In the genomic region with DNA sequence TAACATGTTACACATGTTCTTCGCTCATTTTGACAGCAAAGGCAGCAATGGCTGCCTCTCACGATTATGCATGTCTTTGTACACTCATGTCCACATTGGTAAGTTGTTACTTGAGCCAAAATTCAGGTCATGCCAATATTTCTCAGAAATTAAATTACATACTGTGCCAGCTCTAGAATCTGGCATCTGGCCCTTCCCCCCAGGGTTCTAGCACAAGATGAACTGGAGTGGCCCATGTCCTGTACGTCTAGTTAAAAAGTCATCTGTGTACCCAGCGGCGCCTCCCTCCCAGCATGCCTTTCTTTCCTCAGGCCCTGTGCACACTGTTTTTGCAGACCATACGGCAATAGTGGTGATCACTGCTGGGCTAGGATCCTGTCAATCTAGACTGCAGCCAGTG, we compare ENCODE assay signal across 22 mouse cellular contexts. TPM values are rescaled to one million over a fixed set of nuclear protein-coding genes. Genes with fewer than 3 reads are reported as not detected.
DNase-seq lines count a peak whose midpoint lies in the region; TF ChIP-seq lines count a peak whose summit lies in the region.
"Had no signal": no experiment of that assay in that cellular context is flagged by ENCODE, and none has a peak within 500 bp of the region (broad histone marks: within the 10 kb centered on the region; RNA-seq: fewer than 3 reads in every experiment).

No protein-coding gene starts in this region.

- no peak overlapping the region for H3K27ac ChIP-seq in cerebellum, adult 2 months (ENCODE audit: insufficient read depth, low read length)

- no peaks in the 10 kb centered on the region for H3K27me3 ChIP-seq in cerebellum, adult 2 months (ENCODE audit: control insufficient read depth, insufficient read depth, low read length)
- H3K27me3 ChIP-seq: CH12.LX, Patski had no signal

- H3K4me3 ChIP-seq in cerebellum, adult 2 months (replicated peaks; ENCODE audit: insufficient read depth, low read depth, low read length) = no peak overlapping the region

- TF ChIP-seq POLR2A in cerebellum, adult 2 months (IDR thresholded peaks at IDR 0.05; ENCODE audit: borderline replicate concordance, insufficient read depth, low read length) = no peak

- intact Hi-C loops in left cerebral cortex, postnatal 4 days (cut with DNase I) = no loop called here
- intact Hi-C loops in left cerebral cortex, postnatal 10 days (cut with DNase I) = no loop called here

- TF ChIP-seq CTCF in cerebellum, adult 2 months (IDR thresholded peaks at IDR 0.05; ENCODE audit: borderline replicate concordance, insufficient read depth, low read depth, low read length) = no peak

- 43% methylated on average over 6 of the region's 6 CpGs for WGBS in cerebellum, adult 2 months

- no peaks in the 10 kb centered on the region for H3K4me1 ChIP-seq in cerebellum, adult 2 months (ENCODE audit: control insufficient read depth, insufficient read depth, low read length)

- peak; percentile 59 to 73 for DNase-seq in cerebellum, postnatal 10 days
- no peak for DNase-seq in cerebellum, postnatal 36 days
- peak; percentile 40 to 51 for DNase-seq in cerebellum, postnatal 14 days
- no peak for DNase-seq in cerebellum, adult 2 months
- DNase-seq in left cerebral cortex, postnatal 4 days = peak; percentile 49
- DNase-seq in left cerebral cortex, postnatal 10 days (ENCODE audit: extremely low spot score in 1 of 2, low spot score in 2 of 2) = no peak
- DNase-seq: adrenal gland, adult 2 months; adrenal gland, adult 8-10 months; adrenal gland, postnatal 10 days; adrenal gland, postnatal 14 days; adrenal gland, postnatal 25 days; adrenal gland, postnatal 36 days; B cell, adult 2 months; cerebellum, adult 11 months; cerebellum, adult 11-12 months; cerebellum, adult 18-20 months had no signal

RNA-seq across cellular contexts. Expression of gene Cxcl12, which starts 23.4 kb away (rescaled TPM):
- 46.5 and 49.0 TPM in 2 replicates for polyA plus RNA-seq in cerebellum, adult 2 months (2012; rRNA removed)
- total RNA-seq in left cerebral cortex, postnatal 4 days (2021) = 10 to 100 TPM; 47.8 to 57.1 TPM
- 10 to 100 TPM; 36.3 to 43.9 TPM for total RNA-seq in left cerebral cortex, postnatal 10 days (2021)
- total RNA-seq: CH12.LX, MEL had no signal
- polyA plus RNA-seq: activated CD4-positive, CD25-positive, alpha-beta regulatory T cell, adult 4 months; CD4-positive, CD25-positive, alpha-beta regulatory T cell, adult 4 months; G1E had no signal

Comparison
In these comparisons a context has a peak if more than half of its experiments do, and no peak if none do; other contexts are left out.
1. DNase-seq: peak in cerebellum, postnatal 10 days (2 of 2), cerebellum, postnatal 14 days (2 of 2) and left cerebral cortex, postnatal 4 days (single experiment); none in cerebellum, postnatal 36 days (0 of 2), cerebellum, adult 2 months (0 of 2) and left cerebral cortex, postnatal 10 days (0 of 2).